Mouse (Mus musculus) embryonic facial prominence, embryonic 14.5 days (tissue): ENCODE data around the gene Trappc3. TPM values are rescaled to one million over a fixed set of nuclear protein-coding genes. Genes with fewer than 3 reads are reported as not detected.
A peak's percentile ranks its signal among the peaks of the same experiment; 100 is the strongest.
"Not testable (repeated sequence)": the region's sequence is repeated elsewhere in the genome, so short reads cannot be mapped to it uniquely, and the experiment has no call there.

Experiments
- ATAC-seq: fragments of 200-750 bp; cut with Nextera tagmentation; 2 replicates; pipeline ENCODE4 v1.8.0; 2017; ENCODE audit warnings: low read depth, moderate number of reproducible peaks, moderate TSS enrichment
- DNase-seq: peaks from one replicate; pipeline ENCODE4 v3.0.0-alpha.2; 2015; ENCODE audit warnings: low spot score
- H3K27ac ChIP-seq: fragments of 300-500 bp; sonication (generic); replicated peaks from 2 replicates; pipeline ENCODE4 v1.5.1; 2014; ENCODE audit warnings: low read depth, mild to moderate bottlenecking, low read length, moderate library complexity
- H3K27me3 ChIP-seq: fragments of 300-500 bp; sonication (generic); replicated peaks from 2 replicates; pipeline ENCODE4 v1.6.1; 2014; ENCODE audit warnings: low read length; ENCODE audit not compliant: control insufficient read depth, insufficient read depth
- H3K36me3 ChIP-seq: fragments of 300-500 bp; sonication (generic); 2 replicates; pipeline ENCODE4 v1.6.1; 2014; ENCODE audit warnings: low read length, mixed read lengths; ENCODE audit not compliant: control insufficient read depth, insufficient read depth
- H3K4me1 ChIP-seq: fragments of 300-500 bp; sonication (generic); 2 replicates; pipeline ENCODE4 v1.6.1; 2014; ENCODE audit warnings: antibody characterized with exemption, low read length; ENCODE audit not compliant: control insufficient read depth, insufficient read depth
- H3K4me2 ChIP-seq: fragments of 300-500 bp; sonication (generic); 2 replicates; pipeline ENCODE4 v1.6.1; 2014; ENCODE audit warnings: low read depth, mild to moderate bottlenecking, low read length, moderate library complexity, mixed read lengths
- H3K4me3 ChIP-seq: fragments of 300-500 bp; sonication (generic); 2 replicates; pipeline ENCODE4 v1.5.1; 2014; ENCODE audit warnings: low read depth, mild to moderate bottlenecking, low read length
- H3K9ac ChIP-seq: fragments of 300-500 bp; sonication (generic); 2 replicates; pipeline ENCODE4 v1.6.1; 2014; ENCODE audit warnings: low read depth, mild to moderate bottlenecking, low read length, moderate library complexity, mixed read lengths
- H3K9me3 ChIP-seq: fragments of 300-500 bp; sonication (generic); 2 replicates; pipeline ENCODE4 v1.6.1; 2016; ENCODE audit warnings: low read length; ENCODE audit not compliant: control insufficient read depth
- WGBS: fragments of 180-500 bp; shearing (Covaris S2); extraction: QIAGEN DNeasy Blood & Tissue Kit; methylation state at CpG from one replicate; pipeline ENCODE4 v1.1.7; 2014; 5-methylcytosine and 5-hydroxymethylcytosine counted together
- polyA plus RNA-seq: library from polyadenylated mRNA; unstranded; fragments of >200 nt; fragmentation: Nextera tagmentation; extraction: Ambion mirVana; gene quantifications from 2 replicates; pipeline ENCODE4 v1.2.1, GENCODE M21; 2014

Gene Trappc3
- polyA plus RNA-seq: 32.9 and 33.0 TPM in 2 replicates

DNA sequence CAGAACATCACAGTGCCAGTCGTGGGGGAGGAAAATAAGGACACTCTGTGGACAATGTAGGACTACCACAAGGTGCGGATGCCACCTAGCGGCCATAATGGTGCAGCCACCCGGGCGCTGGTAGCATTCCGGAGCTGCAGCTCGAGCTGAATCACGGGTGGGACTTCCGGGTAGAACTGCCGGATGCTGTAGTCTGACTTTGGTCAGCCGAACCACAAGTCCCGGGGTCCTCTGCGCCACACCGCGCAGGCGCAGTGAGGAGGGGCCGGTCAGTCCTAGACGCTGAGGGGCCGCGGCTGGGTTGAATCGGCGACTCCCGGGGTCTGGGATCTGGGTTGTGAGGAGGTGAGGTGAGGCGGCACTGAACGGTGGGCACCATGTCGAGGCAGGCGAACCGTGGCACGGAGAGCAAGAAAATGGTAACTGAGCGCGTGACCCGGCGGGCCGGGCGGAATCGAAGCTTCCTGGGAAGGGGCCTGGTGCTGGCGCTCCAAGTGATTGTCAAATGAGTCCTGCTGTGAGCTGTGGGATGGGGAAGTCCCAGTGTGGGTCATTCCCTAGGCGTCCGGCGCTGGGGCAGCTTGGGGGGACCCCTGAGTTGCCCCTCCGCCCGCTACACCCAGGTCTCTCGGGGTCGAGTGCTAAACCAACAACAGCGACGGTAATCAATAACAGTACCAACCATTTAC, at the start of gene Trappc3:
Gene Trappc3 (plus strand): TSS at position 207 of the 689 bp plus-strand sequence.
- peak within 1 kb of the TSS; percentile 76 for H3K4me2 ChIP-seq
- DNase-seq (peak; percentile 100), ATAC-seq (peak; percentile 94)
- H3K9ac ChIP-seq: peak within 1 kb of the TSS; percentile 80
- no peaks in the 10 kb centered on the region for H3K9me3 ChIP-seq
- H3K4me1 ChIP-seq: peaks cover 38% of the 10 kb centered on the region
- H3K36me3 ChIP-seq: peaks cover 2% of the 10 kb centered on the region
- H3K27ac ChIP-seq: peak within 1 kb of the TSS; percentile 93
- peak within 1 kb of the TSS; percentile 65 for H3K4me3 ChIP-seq
- no peaks in the 10 kb centered on the region for H3K27me3 ChIP-seq
- WGBS: under 1% methylated on average over 41 of the region's 46 CpGs

- DNase-seq (no peak), ATAC-seq (no peak)
- Histone ChIP-seq H3K27ac (no peak overlapping the region), H3K36me3 (no peaks in the 10 kb centered on the region), H3K9me3 (no peaks in the 10 kb centered on the region), H3K27me3 (no peaks in the 10 kb centered on the region), H3K4me3 (no peak overlapping the region), H3K4me1 (no peaks in the 10 kb centered on the region), H3K9ac (no peak overlapping the region), H3K4me2 (no peak overlapping the region)
- WGBS: 85% methylated on average over 6 of the region's 6 CpGs
These were observed 44.4 kb upstream of the Trappc3 start for GRCm38 (mm10) chr4:126217771-126218170.

GRCm38 (mm10) chr4:126219540-126219939, 42.6 kb upstream of the Trappc3 start:
- not testable (repeated sequence) for DNase-seq, H3K4me2 ChIP-seq, H3K36me3 ChIP-seq, H3K4me1 ChIP-seq, H3K9me3 ChIP-seq, H3K4me3 ChIP-seq, ATAC-seq, H3K9ac ChIP-seq, H3K27ac ChIP-seq, H3K27me3 ChIP-seq
- 76% methylated on average over 3 of the region's 3 CpGs for WGBS

DNA sequence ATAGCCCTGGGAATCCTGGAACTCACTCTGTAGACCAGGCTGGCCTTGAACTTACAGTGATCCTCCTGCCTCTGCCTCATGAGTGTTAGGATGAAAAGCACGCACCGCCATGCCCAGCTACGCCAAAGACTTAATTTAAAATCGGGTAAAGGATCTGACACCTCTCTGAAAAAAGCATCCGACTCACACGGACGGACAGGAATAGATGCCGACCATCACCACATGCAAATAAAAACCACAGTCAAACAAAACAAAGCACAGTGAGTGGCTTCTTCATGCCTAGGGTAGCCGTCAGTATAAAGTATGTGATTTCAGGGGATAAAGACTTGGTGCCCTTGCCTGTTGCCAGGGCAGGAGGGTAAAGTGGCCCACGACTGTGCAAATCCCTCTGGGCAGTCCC, 42.1 kb upstream of the Trappc3 start:
- no peak for ATAC-seq
- whole genome bisulfite sequencing: 90% methylated on average over 10 of the region's 10 CpGs

GRCm38 (mm10) chr4:126222631-126223030, 39.5 kb upstream of the Trappc3 start:
- Histone ChIP-seq H3K36me3 (no peaks in the 10 kb centered on the region), H3K27me3 (no peaks in the 10 kb centered on the region), H3K4me1 (peaks cover 4% of the 10 kb centered on the region; the same call in 1 of the 2 replicates), H3K4me2 (no peak overlapping the region), H3K4me3 (no peak overlapping the region), H3K9ac (no peak overlapping the region), H3K27ac (no peak overlapping the region), H3K9me3 (no peaks in the 10 kb centered on the region)
- DNase-seq (no peak), ATAC-seq (no peak)
- WGBS: 85% methylated on average over 11 of the region's 11 CpGs

More for the DNA sequence above, 42.1 kb upstream of the Trappc3 start:
- Histone ChIP-seq H3K4me1 (no peaks in the 10 kb centered on the region), H3K4me3 (no peak overlapping the region), H3K4me2 (no peak overlapping the region), H3K9me3 (no peaks in the 10 kb centered on the region), H3K27ac (no peak overlapping the region), H3K27me3 (no peaks in the 10 kb centered on the region), H3K9ac (no peak overlapping the region), H3K36me3 (no peaks in the 10 kb centered on the region)
- no peak for DNase-seq

GRCm38 (mm10) chr4:126226640-126227039, 35.5 kb upstream of the Trappc3 start:
- Histone ChIP-seq H3K27me3 (no peaks in the 10 kb centered on the region), H3K27ac (no peak overlapping the region), H3K4me1 (peaks cover 5% of the 10 kb centered on the region; the same call in 1 of the 2 replicates), H3K36me3 (peaks cover 19% of the 10 kb centered on the region), H3K4me2 (no peak overlapping the region), H3K4me3 (no peak overlapping the region), H3K9ac (0 out of 2 replicates have a peak overlapping the region, but pooled peaks have one; percentile 40), H3K9me3 (no peaks in the 10 kb centered on the region)
- DNase-seq (no peak), ATAC-seq (no peak)
- WGBS: 52% methylated on average over 12 of the region's 12 CpGs

GRCm38 (mm10) chr4:126227077-126227761, 34.9 kb upstream of the Trappc3 start:
- H3K9ac ChIP-seq: peak overlapping the region; percentile 40
- H3K4me3 ChIP-seq: peak overlapping the region; percentile 24

GRCm38 (mm10) chr4:126228144-126228543, 34.0 kb upstream of the Trappc3 start:
- Histone ChIP-seq H3K4me1 (peaks cover 5% of the 10 kb centered on the region; the same call in 1 of the 2 replicates), H3K36me3 (peaks cover 34% of the 10 kb centered on the region), H3K9me3 (no peaks in the 10 kb centered on the region), H3K27me3 (no peaks in the 10 kb centered on the region), H3K4me3 (no peak overlapping the region), H3K27ac (no peak overlapping the region), H3K4me2 (no peak overlapping the region), H3K9ac (no peak overlapping the region)
- no peak for ATAC-seq
- DNase-seq: no peak
- 35% methylated on average over 5 of the region's 5 CpGs for WGBS

More at GRCm38 (mm10) chr4:126227077-126227761, 34.9 kb upstream of the Trappc3 start:
- peaks cover 25% of the 10 kb centered on the region for H3K36me3 ChIP-seq
- peak overlapping the region; percentile 23 for H3K27ac ChIP-seq
- ATAC-seq (peak; percentile 77), DNase-seq (peak; percentile 93)
- peaks cover 5% of the 10 kb centered on the region; the same call in 1 of the 2 replicates for H3K4me1 ChIP-seq
- WGBS: 6% methylated on average over 18 of the region's 18 CpGs
- peak overlapping the region; percentile 56 for H3K4me2 ChIP-seq
- no peaks in the 10 kb centered on the region for H3K9me3 ChIP-seq
- H3K27me3 ChIP-seq: no peaks in the 10 kb centered on the region
